Mouse (Mus musculus): ENCODE measurements around the gene Itgb3. TPM values are rescaled to one million over a fixed set of nuclear protein-coding genes. Genes with fewer than 3 reads are reported as not detected.
A peak's percentile ranks its signal among the peaks of the same experiment; 100 is the strongest.

Itgb3 gene
- polyA plus RNA-seq, 1 experiment from 2014 or later: 3.5 TPM

GRCm38 (mm10) chr11:104609733-104610132, 1.9 kb downstream of the Itgb3 start:
- no peak overlapping the region for H3K4me3 ChIP-seq (ENCODE audit: low read length)
- no peak overlapping the region for H3K4me2 ChIP-seq (ENCODE audit: low read depth, low read length)
- WGBS: 57% methylated on average over 4 of the region's 4 CpGs
- no peaks in the 10 kb centered on the region for H3K36me3 ChIP-seq (ENCODE audit: control insufficient read depth, insufficient read depth)
- no peak for ATAC-seq (replicated peaks; ENCODE audit: extremely low read depth, insufficient read depth, low FRiP score)
- H3K9me3 ChIP-seq (replicated peaks; ENCODE audit: control insufficient read depth, low read length): no peaks in the 10 kb centered on the region
- H3K27me3 ChIP-seq (ENCODE audit: control insufficient read depth, insufficient read depth, low read length): no peaks in the 10 kb centered on the region
- H3K9ac ChIP-seq (ENCODE audit: low read length): no peak overlapping the region
- no peak overlapping the region for H3K27ac ChIP-seq (ENCODE audit: low read length)
- H3K4me1 ChIP-seq (ENCODE audit: control insufficient read depth, insufficient read depth, low read length): peaks cover 5% of the 10 kb centered on the region

GRCm38 (mm10) chr11:104611579-104612151, 3.9 kb downstream of the Itgb3 start:
- Histone ChIP-seq H3K27me3 (ENCODE audit: control insufficient read depth, insufficient read depth, low read length) (no peaks in the 10 kb centered on the region), H3K4me3 (ENCODE audit: low read length) (no peak overlapping the region), H3K4me2 (ENCODE audit: low read depth, low read length) (no peak overlapping the region), H3K36me3 (ENCODE audit: control insufficient read depth, insufficient read depth) (no peaks in the 10 kb centered on the region), H3K9me3 (replicated peaks; ENCODE audit: control insufficient read depth, low read length) (no peaks in the 10 kb centered on the region), H3K4me1 (ENCODE audit: control insufficient read depth, insufficient read depth, low read length) (peaks cover 16% of the 10 kb centered on the region), H3K27ac (ENCODE audit: low read length) (no peak overlapping the region), H3K9ac (ENCODE audit: low read length) (no peak overlapping the region)
- 33% methylated on average over 4 of the region's 4 CpGs for WGBS
- ATAC-seq (replicated peaks; ENCODE audit: extremely low read depth, insufficient read depth, low FRiP score): no peak

GRCm38 (mm10) chr11:104613551-104613950, 5.8 kb downstream of the Itgb3 start:
- Histone ChIP-seq H3K4me2 (ENCODE audit: low read depth, low read length) (no peak overlapping the region), H3K36me3 (ENCODE audit: control insufficient read depth, insufficient read depth) (no peaks in the 10 kb centered on the region), H3K4me3 (ENCODE audit: low read length) (no peak overlapping the region), H3K9me3 (replicated peaks; ENCODE audit: control insufficient read depth, low read length) (no peaks in the 10 kb centered on the region), H3K27ac (ENCODE audit: low read length) (no peak overlapping the region), H3K27me3 (ENCODE audit: control insufficient read depth, insufficient read depth, low read length) (no peaks in the 10 kb centered on the region), H3K9ac (ENCODE audit: low read length) (no peak overlapping the region), H3K4me1 (ENCODE audit: control insufficient read depth, insufficient read depth, low read length) (peaks cover 14% of the 10 kb centered on the region)
- no peak for ATAC-seq (replicated peaks; ENCODE audit: extremely low read depth, insufficient read depth, low FRiP score)
- 79% methylated on average over 10 of the region's 10 CpGs for WGBS

- H3K4me1 ChIP-seq (ENCODE audit: control insufficient read depth, insufficient read depth, low read length): peaks cover 13% of the 10 kb centered on the region
- 62% methylated on average over 2 of the region's 2 CpGs for WGBS
- ATAC-seq (replicated peaks; ENCODE audit: extremely low read depth, insufficient read depth, low FRiP score): no peak
- no peak overlapping the region for H3K9ac ChIP-seq (ENCODE audit: low read length)
- no peaks in the 10 kb centered on the region for H3K36me3 ChIP-seq (ENCODE audit: control insufficient read depth, insufficient read depth)
- H3K9me3 ChIP-seq (replicated peaks; ENCODE audit: control insufficient read depth, low read length): no peaks in the 10 kb centered on the region
- H3K27ac ChIP-seq (ENCODE audit: low read length): no peak overlapping the region
- H3K4me3 ChIP-seq (ENCODE audit: low read length): no peak overlapping the region
- no peak overlapping the region for H3K4me2 ChIP-seq (ENCODE audit: low read depth, low read length)
- H3K27me3 ChIP-seq (ENCODE audit: control insufficient read depth, insufficient read depth, low read length): no peaks in the 10 kb centered on the region
Observed at GRCm38 (mm10) chr11:104614130-104614529, 6.3 kb downstream of the Itgb3 start.

GRCm38 (mm10) chr11:104616182-104616581, 8.4 kb downstream of the Itgb3 start:
- Histone ChIP-seq H3K27ac (ENCODE audit: low read length) (peak overlapping the region; percentile 54), H3K4me3 (ENCODE audit: low read length) (no peak overlapping the region), H3K4me2 (ENCODE audit: low read depth, low read length) (peak overlapping the region; percentile 33; the same call in 1 of the 2 replicates), H3K9me3 (replicated peaks; ENCODE audit: control insufficient read depth, low read length) (no peaks in the 10 kb centered on the region), H3K36me3 (ENCODE audit: control insufficient read depth, insufficient read depth) (no peaks in the 10 kb centered on the region), H3K27me3 (ENCODE audit: control insufficient read depth, insufficient read depth, low read length) (no peaks in the 10 kb centered on the region), H3K9ac (ENCODE audit: low read length) (no peak overlapping the region), H3K4me1 (ENCODE audit: control insufficient read depth, insufficient read depth, low read length) (peaks cover 13% of the 10 kb centered on the region)
- ATAC-seq (replicated peaks; ENCODE audit: extremely low read depth, insufficient read depth, low FRiP score): peak; percentile 55; the same call in 1 of the 2 replicates
- WGBS: 31% methylated on average over 5 of the region's 5 CpGs

GRCm38 (mm10) chr11:104618638-104619076, 10.9 kb downstream of the Itgb3 start:
- WGBS: 61% methylated on average over 6 of the region's 6 CpGs
- Histone ChIP-seq H3K27ac (ENCODE audit: low read length) (no peak overlapping the region), H3K4me3 (ENCODE audit: low read length) (no peak overlapping the region), H3K4me1 (ENCODE audit: control insufficient read depth, insufficient read depth, low read length) (peaks cover 13% of the 10 kb centered on the region), H3K36me3 (ENCODE audit: control insufficient read depth, insufficient read depth) (no peaks in the 10 kb centered on the region), H3K9me3 (replicated peaks; ENCODE audit: control insufficient read depth, low read length) (no peaks in the 10 kb centered on the region), H3K4me2 (ENCODE audit: low read depth, low read length) (no peak overlapping the region), H3K27me3 (ENCODE audit: control insufficient read depth, insufficient read depth, low read length) (no peaks in the 10 kb centered on the region), H3K9ac (ENCODE audit: low read length) (no peak overlapping the region)
- no peak for ATAC-seq (replicated peaks; ENCODE audit: extremely low read depth, insufficient read depth, low FRiP score)

- no peaks in the 10 kb centered on the region for H3K36me3 ChIP-seq (ENCODE audit: control insufficient read depth, insufficient read depth)
- no peaks in the 10 kb centered on the region for H3K9me3 ChIP-seq (replicated peaks; ENCODE audit: control insufficient read depth, low read length)
- no peak for ATAC-seq (replicated peaks; ENCODE audit: extremely low read depth, insufficient read depth, low FRiP score)
- 78% methylated on average over 13 of the region's 13 CpGs for WGBS
- H3K9ac ChIP-seq (ENCODE audit: low read length): no peak overlapping the region
- peaks cover 13% of the 10 kb centered on the region for H3K4me1 ChIP-seq (ENCODE audit: control insufficient read depth, insufficient read depth, low read length)
- H3K4me2 ChIP-seq (ENCODE audit: low read depth, low read length): no peak overlapping the region
- H3K4me3 ChIP-seq (ENCODE audit: low read length): no peak overlapping the region
- H3K27ac ChIP-seq (ENCODE audit: low read length): no peak overlapping the region
- no peaks in the 10 kb centered on the region for H3K27me3 ChIP-seq (ENCODE audit: control insufficient read depth, insufficient read depth, low read length)
Observed at GRCm38 (mm10) chr11:104619084-104620022, 11.6 kb downstream of the Itgb3 start.

- Histone ChIP-seq H3K4me2 (ENCODE audit: low read depth, low read length) (no peak overlapping the region), H3K4me3 (ENCODE audit: low read length) (no peak overlapping the region), H3K4me1 (ENCODE audit: control insufficient read depth, insufficient read depth, low read length) (peaks cover 13% of the 10 kb centered on the region)
Observed at GRCm38 (mm10) chr11:104622040-104622962, 14.5 kb downstream of the Itgb3 start.

More at GRCm38 (mm10) chr11:104622040-104622962, 14.5 kb downstream of the Itgb3 start:
- Histone ChIP-seq H3K27ac (ENCODE audit: low read length) (no peak overlapping the region), H3K36me3 (ENCODE audit: control insufficient read depth, insufficient read depth) (no peaks in the 10 kb centered on the region), H3K27me3 (ENCODE audit: control insufficient read depth, insufficient read depth, low read length) (no peaks in the 10 kb centered on the region), H3K9ac (ENCODE audit: low read length) (no peak overlapping the region), H3K9me3 (replicated peaks; ENCODE audit: control insufficient read depth, low read length) (no peaks in the 10 kb centered on the region)
- WGBS: 30% methylated on average over 10 of the region's 12 CpGs
- ATAC-seq (replicated peaks; ENCODE audit: extremely low read depth, insufficient read depth, low FRiP score): no peak

All from heart, embryonic 16.5 days (tissue).